Mouse (Mus musculus) bone marrow macrophage, adult 2 months (primary cell): ENCODE data around the gene Mmachc. TPM values are rescaled to one million over a fixed set of nuclear protein-coding genes. Genes with fewer than 3 reads are reported as not detected.
A peak's percentile ranks its signal among the peaks of the same experiment; 100 is the strongest.
"Not testable (repeated sequence)": the region's sequence is repeated elsewhere in the genome, so short reads cannot be mapped to it uniquely, and the experiment has no call there.

ENCODE experiments used
- H3K27ac ChIP-seq: 2 replicates; pipeline ENCODE4 v1.5.1; 2012; ENCODE audit warnings: low read depth, low read length; ENCODE audit not compliant: insufficient read depth
- H3K4me1 ChIP-seq: 2 replicates; pipeline ENCODE4 v1.6.1; 2012; ENCODE audit warnings: low read length; ENCODE audit not compliant: control insufficient read depth, insufficient read depth
- H3K4me3 ChIP-seq: 2 replicates; pipeline ENCODE4 v1.5.1; 2012; ENCODE audit warnings: mild to moderate bottlenecking, low read length, moderate library complexity; ENCODE audit not compliant: insufficient read depth
- CTCF ChIP-seq: IDR thresholded peaks from 2 replicates; pipeline ENCODE4 v1.5.1; 2012; ENCODE audit warnings: low read depth, mild to moderate bottlenecking, low read length, moderate library complexity
- POLR2A ChIP-seq: IDR thresholded peaks from 2 replicates; pipeline ENCODE4 v1.6.1; 2012; ENCODE audit warnings: mild to moderate bottlenecking, low read depth, low read length, borderline replicate concordance
- polyA plus RNA-seq: library from polyadenylated mRNA; stranded (reverse); fragments of >200 nt; gene quantifications from 2 replicates; pipeline ENCODE4 v1.2.4, GENCODE M21; 2012; ENCODE audit not compliant: missing spikeins, insufficient read depth, insufficient read length

Mmachc gene
- polyA plus RNA-seq, 1 experiment, result 4.5 TPM

DNA sequence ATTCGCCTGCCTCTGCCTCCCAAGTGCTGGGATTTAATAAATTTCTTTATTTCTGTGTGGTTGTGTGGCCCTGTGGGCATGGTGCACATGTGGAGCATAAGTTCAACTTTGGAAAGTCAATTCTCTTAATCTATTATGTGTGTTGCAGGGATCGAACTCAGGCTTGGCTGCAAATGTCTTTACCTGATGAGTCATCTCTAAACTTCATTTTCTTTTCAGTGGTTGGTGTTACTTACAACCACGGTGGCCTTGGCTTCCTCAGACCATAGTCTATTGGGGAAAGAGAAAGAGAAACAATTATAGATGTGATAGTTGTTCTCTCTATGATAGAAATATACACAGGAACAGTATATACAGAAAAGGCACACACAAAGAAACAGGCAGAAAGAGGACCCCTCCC is 32.2 kb downstream of the Mmachc start:
- H3K4me3 ChIP-seq, result no peak overlapping the region
- H3K4me1 ChIP-seq, result peaks cover 43% of the 10 kb centered on the region
- TF ChIP-seq CTCF, result no peak
- no peak for TF ChIP-seq POLR2A
- no peak overlapping the region for H3K27ac ChIP-seq

DNA sequence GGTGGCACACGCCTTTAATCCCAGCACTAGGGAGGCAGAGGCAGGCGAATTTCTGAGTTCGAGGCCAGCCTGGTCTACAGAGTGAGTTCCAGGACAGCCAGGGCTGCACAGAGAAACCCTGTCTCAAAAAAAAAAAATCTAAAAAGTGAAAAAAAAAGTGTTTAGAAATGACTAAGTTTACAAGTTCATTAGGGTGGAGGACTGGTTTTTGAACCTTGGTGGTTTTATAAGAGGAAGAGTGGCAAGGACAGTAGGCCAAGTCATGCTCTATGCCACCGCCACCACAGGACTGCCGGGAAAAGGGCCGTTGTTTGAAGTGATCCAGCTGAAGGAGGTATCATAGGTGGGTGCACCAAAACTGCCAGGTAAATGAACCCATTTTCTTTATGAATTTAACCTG is 33.4 kb downstream of the Mmachc start:
- H3K4me1 ChIP-seq, result peaks cover 51% of the 10 kb centered on the region
- H3K4me3 ChIP-seq, H3K27ac ChIP-seq: not testable (repeated sequence)

DNA sequence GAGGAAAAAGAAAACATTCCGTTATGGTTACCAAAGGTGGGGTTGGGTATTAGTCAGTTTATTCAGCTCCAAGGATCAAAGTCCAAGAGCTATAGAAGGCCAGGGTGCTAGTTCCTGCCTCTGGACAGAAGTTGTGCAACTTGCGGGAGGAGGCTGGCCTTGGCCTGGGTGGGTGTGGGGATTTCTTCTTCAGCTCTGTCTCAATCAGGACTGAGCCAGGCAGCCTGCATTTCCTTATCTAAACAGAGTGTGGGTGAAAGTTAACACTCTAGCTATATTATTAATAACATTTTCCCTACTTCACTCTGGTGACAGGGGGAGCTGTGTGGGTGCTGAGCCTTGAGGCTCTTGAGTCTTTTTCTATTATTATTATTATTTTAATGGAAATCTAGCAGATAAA is 35.4 kb downstream of the Mmachc start:
- Histone ChIP-seq H3K4me1 (peaks cover 43% of the 10 kb centered on the region), H3K4me3 (no peak overlapping the region), H3K27ac (peak overlapping the region; percentile 81)
- no peak for TF ChIP-seq POLR2A
- no peak for TF ChIP-seq CTCF

DNA sequence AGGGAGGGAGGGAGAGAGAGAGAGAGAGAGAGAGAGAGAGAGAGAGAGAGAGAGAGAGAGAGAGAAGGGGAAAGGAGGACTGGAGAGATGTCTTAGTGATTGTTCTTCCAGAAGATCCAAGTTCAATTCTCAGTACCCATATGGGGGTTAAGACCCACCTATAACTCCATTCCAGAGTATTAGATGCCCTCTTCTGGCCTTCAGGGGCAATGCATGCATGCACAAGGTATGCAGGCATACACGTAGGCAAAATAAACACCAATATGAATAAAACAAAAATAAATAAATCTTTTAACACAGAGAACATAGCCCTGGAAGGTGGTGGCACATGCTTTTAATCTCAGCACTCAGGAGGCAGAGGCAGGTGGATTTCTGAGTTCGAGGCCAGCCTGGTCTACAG is 38.9 kb downstream of the Mmachc start:
- no peak overlapping the region for H3K4me3 ChIP-seq
- TF ChIP-seq CTCF, result no peak
- no peak for TF ChIP-seq POLR2A
- peaks cover 52% of the 10 kb centered on the region for H3K4me1 ChIP-seq
- H3K27ac ChIP-seq, result peak overlapping the region; percentile 100

DNA sequence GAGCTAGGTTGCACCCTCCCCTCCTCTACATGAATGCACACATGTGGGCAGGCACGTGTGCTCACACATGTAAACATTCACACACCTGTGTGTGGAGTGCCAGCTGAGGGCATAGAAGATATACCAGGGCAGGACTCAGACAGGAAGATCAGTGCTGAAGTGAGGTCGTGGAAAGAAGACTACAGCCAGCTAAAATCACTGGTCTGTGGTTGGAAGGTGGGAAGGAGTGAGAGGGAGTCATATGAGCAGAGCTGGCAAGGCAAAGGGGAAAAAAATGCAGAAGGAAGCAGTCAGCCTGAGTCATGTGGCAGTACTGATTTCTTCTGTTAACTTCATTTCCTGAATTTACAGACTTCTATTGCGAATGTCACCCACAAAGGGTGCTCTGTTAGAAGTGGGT is 40.1 kb downstream of the Mmachc start:
- Histone ChIP-seq H3K4me3 (peak overlapping the region; percentile 47), H3K4me1 (peaks cover 51% of the 10 kb centered on the region), H3K27ac (peak overlapping the region; percentile 100)
- TF ChIP-seq CTCF (no peak), POLR2A (no peak)

DNA sequence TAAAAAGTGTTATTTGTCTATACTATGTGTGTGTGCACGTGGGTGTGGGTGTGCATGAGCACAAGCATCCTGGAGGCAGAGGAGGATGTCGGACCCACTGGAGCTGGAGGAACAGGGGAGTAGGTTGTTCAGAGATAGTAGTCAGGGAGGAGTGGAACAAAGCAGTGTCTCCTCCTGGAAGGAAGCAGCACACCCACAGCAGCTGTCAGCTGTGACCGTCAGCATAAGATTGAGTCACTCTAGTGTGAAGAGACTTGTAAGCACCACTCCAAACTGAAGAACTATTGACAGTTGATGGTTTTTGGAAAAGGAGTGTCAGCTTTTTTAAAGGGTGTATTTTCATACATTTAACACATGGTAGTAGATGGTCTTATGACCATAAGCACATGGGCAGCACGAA is 41.6 kb downstream of the Mmachc start:
- peak overlapping the region; percentile 100 for H3K27ac ChIP-seq

DNA sequence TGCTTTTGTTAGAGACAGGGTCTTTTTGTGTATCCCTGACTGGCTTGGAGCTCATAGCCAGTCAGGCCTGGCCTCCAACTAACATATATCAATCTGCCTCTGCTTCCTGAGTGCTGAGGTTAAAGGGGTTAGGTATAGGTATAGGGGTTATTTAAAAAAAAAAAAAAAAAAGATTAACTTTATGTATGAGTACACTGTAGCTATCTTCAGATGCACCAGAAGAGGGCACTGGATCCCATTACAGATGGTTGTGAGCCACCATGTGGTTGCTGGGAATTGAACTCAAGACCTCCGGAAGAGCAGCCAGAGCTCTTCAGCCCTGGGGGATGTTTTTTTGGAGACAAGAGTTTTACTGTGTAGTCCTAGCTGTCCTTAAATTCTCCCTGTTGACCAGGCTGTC is 46.2 kb downstream of the Mmachc start:
- Histone ChIP-seq H3K4me1 (peaks cover 38% of the 10 kb centered on the region), H3K4me3 (no peak overlapping the region), H3K27ac (no peak overlapping the region)
- no peak for TF ChIP-seq CTCF
- no peak for TF ChIP-seq POLR2A

More for the DNA sequence above, 41.6 kb downstream of the Mmachc start:
- TF ChIP-seq POLR2A, result no peak
- TF ChIP-seq CTCF, result no peak
- peaks cover 47% of the 10 kb centered on the region for H3K4me1 ChIP-seq
- H3K4me3 ChIP-seq, result no peak overlapping the region

DNA sequence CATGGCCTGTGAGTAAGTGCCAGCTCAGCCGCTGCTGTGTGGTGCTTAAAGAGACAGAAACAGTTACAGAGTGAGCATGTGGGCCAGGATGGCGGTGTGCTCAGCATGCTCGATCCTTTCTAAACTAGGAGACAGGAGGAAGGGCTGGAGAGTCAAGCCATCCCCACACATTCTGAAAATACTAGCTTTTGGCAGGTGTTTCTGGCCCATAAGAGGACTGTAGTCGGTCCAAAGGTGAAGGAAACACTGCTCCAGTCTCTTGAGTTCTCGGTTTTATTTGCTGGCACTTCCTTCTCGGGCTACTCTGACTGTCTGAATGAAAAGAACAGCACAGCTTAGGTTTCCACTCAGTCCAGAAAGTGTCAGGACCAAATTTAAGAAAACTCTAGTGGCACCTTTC is 47.4 kb downstream of the Mmachc start:
- no peak overlapping the region for H3K4me3 ChIP-seq
- H3K4me1 ChIP-seq, result peaks cover 45% of the 10 kb centered on the region
- TF ChIP-seq POLR2A (no peak), CTCF (no peak)
- H3K27ac ChIP-seq, result no peak overlapping the region

DNA sequence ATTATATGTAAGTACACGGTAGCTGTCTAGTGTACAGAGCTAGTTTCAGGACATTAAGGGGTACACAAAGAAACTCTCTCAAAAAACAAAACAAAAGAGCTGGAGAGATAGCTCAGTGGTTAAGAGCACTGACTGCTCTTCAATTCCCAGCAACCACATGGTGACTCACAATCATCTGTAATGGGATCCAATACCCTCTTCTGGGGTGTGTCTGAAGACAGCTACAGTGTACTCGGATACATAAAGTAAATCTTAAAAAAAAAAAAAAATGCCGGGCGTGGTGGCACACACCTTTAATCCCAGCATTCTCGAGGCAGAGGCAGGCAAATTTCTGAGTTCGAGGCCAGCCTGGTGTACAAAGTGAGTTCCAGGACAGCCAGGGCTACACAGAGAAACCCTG is 48.3 kb downstream of the Mmachc start:
- not testable (repeated sequence) for H3K27ac ChIP-seq, H3K4me3 ChIP-seq
- H3K4me1 ChIP-seq, result peaks cover 42% of the 10 kb centered on the region

DNA sequence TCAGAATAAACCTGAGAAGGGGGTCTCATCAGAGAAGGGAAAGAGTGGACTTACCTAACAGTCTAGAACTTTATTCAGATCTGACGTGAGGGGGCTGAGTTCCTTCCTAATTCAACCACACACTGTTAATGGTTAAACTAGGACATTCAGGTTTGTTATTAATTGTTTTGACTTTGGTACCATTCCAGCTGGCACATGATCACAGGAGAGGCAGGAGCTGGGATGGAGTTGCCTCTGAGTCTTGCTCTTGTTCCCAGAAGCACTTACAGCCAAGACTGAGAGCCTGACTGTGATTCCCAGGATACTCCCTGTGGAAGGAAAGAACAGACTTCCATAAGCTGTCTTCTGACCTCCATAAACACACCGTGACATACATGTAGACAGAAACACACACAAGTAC is 48.7 kb downstream of the Mmachc start:
- H3K4me3 ChIP-seq, result no peak overlapping the region
- no peak overlapping the region for H3K27ac ChIP-seq
- TF ChIP-seq CTCF (no peak), POLR2A (no peak)
- H3K4me1 ChIP-seq, result peaks cover 42% of the 10 kb centered on the region

DNA sequence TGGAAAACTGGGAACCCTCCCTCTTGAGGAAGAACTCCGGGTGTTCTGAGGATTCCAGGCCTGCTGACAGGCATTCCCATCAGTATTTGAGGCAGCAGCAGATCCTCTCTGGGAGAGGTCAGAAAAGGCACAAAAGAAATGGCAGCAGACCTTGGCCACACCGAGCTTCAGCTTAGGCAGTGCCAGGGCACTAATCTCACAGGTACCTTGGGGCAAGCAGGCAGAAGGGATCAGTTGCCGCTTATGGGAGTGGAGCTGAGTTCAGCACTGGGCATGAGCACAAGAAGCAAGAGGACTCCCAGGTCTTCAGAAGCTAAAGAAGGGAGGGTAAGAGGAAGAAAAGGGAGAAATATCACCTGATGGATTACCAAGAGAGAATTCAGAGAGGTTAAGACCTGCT is 50.2 kb downstream of the Mmachc start:
- TF ChIP-seq CTCF, result no peak
- Histone ChIP-seq H3K4me1 (peaks cover 43% of the 10 kb centered on the region), H3K27ac (no peak overlapping the region), H3K4me3 (no peak overlapping the region)
